In genomic region chr2:180256296-180257000, GRCm38 (mm10) we compare ENCODE assay signal across 8 mouse cellular contexts. TPM values are rescaled to one million over a fixed set of nuclear protein-coding genes. Genes with fewer than 3 reads are reported as not detected.
A peak's percentile ranks its signal among the peaks of the same experiment; 100 is the strongest.
DNase-seq lines count a peak whose midpoint lies in the region; ATAC-seq and TF ChIP-seq lines count a peak whose summit lies in the region.

No protein-coding gene starts in this region.

- no peak for DNase-seq in heart, adult 9 months (ENCODE audit: low spot score in 2 of 2)
- DNase-seq in ES-E14 (ENCODE audit: low read depth, low spot score): no peak
- no peak for DNase-seq in layer of hippocampus, adult 11-12 months (ENCODE audit: low spot score)
- DNase-seq in urinary bladder, postnatal 10 days (ENCODE audit: low spot score): no peak
- DNase-seq in adrenal gland, postnatal 25 days: no peak

- peaks cover 5 to 10% of the 10 kb centered on the region in 2 experiments; a peak in 3 of 4 replicates for H3K4me1 ChIP-seq in heart, embryonic 14.5 days (ENCODE audit: control insufficient read depth in 2 of 2, insufficient read depth in 2 of 2, low read length in 2 of 2)
- peaks cover 5 to 10% of the 10 kb centered on the region in 2 experiments; a peak in 3 of 4 replicates for H3K4me1 ChIP-seq in ES-E14 (ENCODE audit: control insufficient read depth in 2 of 2, insufficient read depth in 2 of 2, low read length in 2 of 2, poor library complexity in 1 of 2)
- H3K4me1 ChIP-seq in forebrain, embryonic 15.5 days: peaks cover 20% of the 10 kb centered on the region
- peaks cover 18% of the 10 kb centered on the region for H3K4me1 ChIP-seq in liver, embryonic 16.5 days (ENCODE audit: control insufficient read depth, low read depth, low read length)

- no peaks in the 10 kb centered on the region for H3K27me3 ChIP-seq in heart, embryonic 14.5 days (ENCODE audit: control insufficient read depth, insufficient read depth, low read length)
- no peaks in the 10 kb centered on the region for H3K27me3 ChIP-seq in forebrain, embryonic 15.5 days
- no peaks in the 10 kb centered on the region for H3K27me3 ChIP-seq in liver, embryonic 16.5 days (ENCODE audit: control insufficient read depth, insufficient read depth, low read depth, low read length)

- 24% methylated on average over 26 of the region's 26 CpGs for WGBS in heart, embryonic 14.5 days
- 26% methylated on average over 26 of the region's 26 CpGs for WGBS in forebrain, embryonic 15.5 days
- 17% methylated on average over 26 of the region's 26 CpGs for WGBS in liver, embryonic 16.5 days (ENCODE audit: insufficient replicate concordance)

- in situ Hi-C loops in ES-E14 (cut with MboI; ENCODE audit: low sequenced_read_pairs in 2 of 2, unreplicated experiment in 2 of 2): no loop called here

- peak; percentile 46 for ATAC-seq in heart, embryonic 14.5 days (ENCODE audit: insufficient number of reproducible peaks, insufficient read depth, low FRiP score, low read depth)
- ATAC-seq in forebrain, embryonic 15.5 days (replicated peaks): peak; percentile 75
- peak; percentile 14 for ATAC-seq in liver, embryonic 16.5 days (ENCODE audit: low read depth)

- peak overlapping the region; percentile 50 to 85 for H3K4me3 ChIP-seq in heart, embryonic 14.5 days (ENCODE audit: control insufficient read depth in 1 of 2, insufficient read depth in 1 of 2, low read depth in 1 of 2, low read length in 2 of 2)
- peak overlapping the region; percentile 71 to 84 for H3K4me3 ChIP-seq in ES-E14 (ENCODE audit: insufficient read depth in 1 of 2, low read depth in 1 of 2, low read length in 2 of 2, poor library complexity in 1 of 2, severe bottlenecking in 1 of 2)
- peak overlapping the region; percentile 90 for H3K4me3 ChIP-seq in forebrain, embryonic 15.5 days
- H3K4me3 ChIP-seq in liver, embryonic 16.5 days (ENCODE audit: low read depth, low read length): peak overlapping the region; percentile 77

- H3K9me3 ChIP-seq in heart, embryonic 14.5 days (ENCODE audit: control insufficient read depth, low read length): no peaks in the 10 kb centered on the region
- H3K9me3 ChIP-seq in ES-E14 (ENCODE audit: control insufficient read depth, insufficient read depth, low read depth, low read length): no peaks in the 10 kb centered on the region
- H3K9me3 ChIP-seq in forebrain, embryonic 15.5 days: no peaks in the 10 kb centered on the region
- no peaks in the 10 kb centered on the region for H3K9me3 ChIP-seq in liver, embryonic 16.5 days (replicated peaks; ENCODE audit: control insufficient read depth, low read length)

- H3K36me3 ChIP-seq in heart, embryonic 14.5 days (ENCODE audit: control insufficient read depth, insufficient read depth, low read length): peaks cover 35% of the 10 kb centered on the region
- peaks cover 33% of the 10 kb centered on the region for H3K36me3 ChIP-seq in ES-E14 (ENCODE audit: control insufficient read depth, insufficient read depth, low read length, poor library complexity, severe bottlenecking)
- H3K36me3 ChIP-seq in forebrain, embryonic 15.5 days: peaks cover 25% of the 10 kb centered on the region
- peaks cover 6% of the 10 kb centered on the region; the same call in 1 of the 2 replicates for H3K36me3 ChIP-seq in liver, embryonic 16.5 days (ENCODE audit: control insufficient read depth, insufficient read depth)

- peak overlapping the region; percentile 75 for H3K4me2 ChIP-seq in heart, embryonic 14.5 days (ENCODE audit: low read length)
- peak overlapping the region; percentile 77 for H3K4me2 ChIP-seq in forebrain, embryonic 15.5 days (replicated peaks)
- peak overlapping the region; percentile 97 for H3K4me2 ChIP-seq in liver, embryonic 16.5 days (ENCODE audit: low read depth, low read length)

- H3K9ac ChIP-seq in heart, embryonic 14.5 days (ENCODE audit: low read length): peak overlapping the region; percentile 79
- H3K9ac ChIP-seq in ES-E14 (ENCODE audit: insufficient read depth, low read depth, low read length, poor library complexity, severe bottlenecking): peak overlapping the region; percentile 83
- peak overlapping the region; percentile 83 for H3K9ac ChIP-seq in forebrain, embryonic 15.5 days (replicated peaks)
- H3K9ac ChIP-seq in liver, embryonic 16.5 days (ENCODE audit: low read depth, low read length): peak overlapping the region; percentile 60

- H3K27ac ChIP-seq in heart, embryonic 14.5 days (replicated peaks in 1 of 2; ENCODE audit: control insufficient read depth in 1 of 2, insufficient read depth in 1 of 2, low read depth in 2 of 2, low read length in 2 of 2): peak overlapping the region; percentile 93 to 97
- H3K27ac ChIP-seq in ES-E14 (ENCODE audit: insufficient read depth, low read depth, low read length, poor library complexity, severe bottlenecking): peak overlapping the region; percentile 93
- peak overlapping the region; percentile 95 for H3K27ac ChIP-seq in forebrain, embryonic 15.5 days (replicated peaks)
- peak overlapping the region; percentile 57 for H3K27ac ChIP-seq in liver, embryonic 16.5 days (ENCODE audit: low read length)

TF ChIP-seq in ES-E14, 5 proteins besides CTCF, POLR2A, EP300 and RAD21:
- TF ChIP-seq ZC3H11A (IDR thresholded peaks at IDR 0.05; ENCODE audit: borderline replicate concordance, low read depth, low read length) (no peak), HCFC1 (IDR thresholded peaks at IDR 0.05; ENCODE audit: borderline replicate concordance, insufficient read depth, low read length) (no peak), ZNF384 (IDR thresholded peaks at IDR 0.05; ENCODE audit: low read depth, low read length) (no peak), CHD2 (IDR thresholded peaks at IDR 0.05; ENCODE audit: low read depth, low read length) (no peak), MAFK (IDR thresholded peaks at IDR 0.05; ENCODE audit: insufficient read depth, low read depth, low read length) (no peak)

RNA-seq across cellular contexts. Expression of gene Rps21, which starts 0.7 kb away (rescaled TPM):
- 386 and 447 TPM in 2 replicates for polyA plus RNA-seq in heart, embryonic 14.5 days (2014; fragmentation: Nextera tagmentation; extraction: Ambion mirVana)
- total RNA-seq in ES-E14 (2012; rRNA removed): 4,130 and 4,285 TPM in 2 replicates
- polyA plus RNA-seq in forebrain, embryonic 15.5 days (2015; fragmentation: Nextera tagmentation; extraction: Ambion mirVana): 407 and 432 TPM in 2 replicates
- polyA plus RNA-seq in liver, embryonic 16.5 days (2015; fragmentation: Nextera tagmentation; extraction: Ambion mirVana): 262 and 314 TPM in 2 replicates
- 728 and 789 TPM in 2 replicates for total RNA-seq in adrenal gland, postnatal 25 days (2021)

RNA-seq across cellular contexts. Expression of gene Cables2, which starts 16.8 kb away (rescaled TPM):
- polyA plus RNA-seq in heart, embryonic 14.5 days (2014; fragmentation: Nextera tagmentation; extraction: Ambion mirVana): 15.1 and 16.1 TPM in 2 replicates
- total RNA-seq in ES-E14 (2012; rRNA removed): 13.4 and 15.5 TPM in 2 replicates
- polyA plus RNA-seq in forebrain, embryonic 15.5 days (2015; fragmentation: Nextera tagmentation; extraction: Ambion mirVana): 18.4 and 21.6 TPM in 2 replicates
- 1.3 and 1.7 TPM in 2 replicates for polyA plus RNA-seq in liver, embryonic 16.5 days (2015; fragmentation: Nextera tagmentation; extraction: Ambion mirVana)
- 16.1 and 19.6 TPM in 2 replicates for total RNA-seq in adrenal gland, postnatal 25 days (2021)

RNA-seq across cellular contexts. Expression of gene Lama5, which starts 30.8 kb away (rescaled TPM):
- 30.5 and 32.7 TPM in 2 replicates for polyA plus RNA-seq in heart, embryonic 14.5 days (2014; fragmentation: Nextera tagmentation; extraction: Ambion mirVana)
- total RNA-seq in ES-E14 (2012; rRNA removed): 291 and 497 TPM in 2 replicates
- 3.0 and 3.1 TPM in 2 replicates for polyA plus RNA-seq in forebrain, embryonic 15.5 days (2015; fragmentation: Nextera tagmentation; extraction: Ambion mirVana)
- polyA plus RNA-seq in liver, embryonic 16.5 days (2015; fragmentation: Nextera tagmentation; extraction: Ambion mirVana): 2.0 and 2.6 TPM in 2 replicates
- 29.3 and 38.0 TPM in 2 replicates for total RNA-seq in adrenal gland, postnatal 25 days (2021)

RNA-seq across cellular contexts. Expression of gene Rbbp8nl, which starts 33.2 kb away (rescaled TPM):
- polyA plus RNA-seq in heart, embryonic 14.5 days (2014; fragmentation: Nextera tagmentation; extraction: Ambion mirVana): not detected in 2 replicates
- total RNA-seq in ES-E14 (2012; rRNA removed): 0.54 and 1.4 TPM in 2 replicates
- polyA plus RNA-seq in forebrain, embryonic 15.5 days (2015; fragmentation: Nextera tagmentation; extraction: Ambion mirVana): not detected in 2 replicates
- polyA plus RNA-seq in liver, embryonic 16.5 days (2015; fragmentation: Nextera tagmentation; extraction: Ambion mirVana): not detected in 2 replicates
- not detected in 2 replicates for total RNA-seq in adrenal gland, postnatal 25 days (2021)

Comparison
In these comparisons a context has a peak if more than half of its experiments do, and no peak if none do; other contexts are left out.
1. ATAC-seq: peak in every context shown above with its lines; median percentile 75 in forebrain, embryonic 15.5 days; 46 in heart, embryonic 14.5 days; 14 in liver, embryonic 16.5 days.